Mouse (Mus musculus): ENCODE results near the gene Slamf9. TPM values are rescaled to one million over a fixed set of nuclear protein-coding genes. Genes with fewer than 3 reads are reported as not detected.

Slamf9 gene
- total RNA-seq, 2 experiments from 2014 or later, result not detected

DNA sequence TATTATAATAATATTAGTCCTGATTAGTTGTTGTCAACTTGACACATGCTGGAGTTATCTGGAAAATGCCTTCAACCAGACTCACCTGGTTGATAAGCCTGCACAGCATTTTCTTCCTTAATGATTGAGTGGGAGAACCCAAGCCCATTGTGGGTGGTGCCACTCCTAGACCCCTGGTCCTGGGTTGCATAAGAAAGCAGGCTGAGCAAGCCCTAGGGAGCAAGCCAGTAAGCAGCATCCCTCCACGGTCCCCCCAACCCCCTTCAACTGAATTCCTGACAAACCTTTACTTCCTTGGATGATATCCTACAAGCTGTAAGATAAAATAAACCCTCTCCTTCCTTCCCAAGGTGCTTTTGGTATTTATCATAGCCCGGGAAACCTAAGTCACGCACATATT, 18.0 kb upstream of the Slamf9 start:
- no peak for ATAC-seq (replicated peaks; ENCODE audit: poor library complexity, severe bottlenecking)

- no peak for ATAC-seq (replicated peaks; ENCODE audit: poor library complexity, severe bottlenecking)
These were observed 17.1 kb upstream of the Slamf9 start for GRCm38 (mm10) chr1:172458041-172458440.

GRCm38 (mm10) chr1:172461602-172462001, 13.6 kb upstream of the Slamf9 start:
- no peak for ATAC-seq (replicated peaks; ENCODE audit: poor library complexity, severe bottlenecking)

DNA sequence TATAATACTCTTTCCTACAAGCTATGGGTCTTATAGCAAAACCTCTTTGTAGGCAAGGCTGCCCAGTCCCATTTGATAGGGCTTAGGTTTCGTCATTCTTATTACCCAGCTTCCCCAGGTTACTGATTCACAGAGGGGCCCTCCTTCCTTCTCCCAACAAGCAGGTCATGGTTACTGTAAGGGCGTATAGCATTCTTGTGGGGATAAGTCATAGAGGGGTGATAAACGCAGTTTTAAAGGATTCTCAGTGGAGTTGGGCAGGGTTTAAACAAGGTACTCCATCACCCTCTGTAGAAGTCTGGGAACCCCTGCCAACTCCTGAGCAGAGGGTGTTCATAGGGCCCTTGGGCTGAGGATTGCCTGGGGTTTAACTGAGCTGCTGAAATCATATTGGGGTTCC, 12.6 kb upstream of the Slamf9 start:
- ATAC-seq (replicated peaks; ENCODE audit: poor library complexity, severe bottlenecking), result no peak

DNA sequence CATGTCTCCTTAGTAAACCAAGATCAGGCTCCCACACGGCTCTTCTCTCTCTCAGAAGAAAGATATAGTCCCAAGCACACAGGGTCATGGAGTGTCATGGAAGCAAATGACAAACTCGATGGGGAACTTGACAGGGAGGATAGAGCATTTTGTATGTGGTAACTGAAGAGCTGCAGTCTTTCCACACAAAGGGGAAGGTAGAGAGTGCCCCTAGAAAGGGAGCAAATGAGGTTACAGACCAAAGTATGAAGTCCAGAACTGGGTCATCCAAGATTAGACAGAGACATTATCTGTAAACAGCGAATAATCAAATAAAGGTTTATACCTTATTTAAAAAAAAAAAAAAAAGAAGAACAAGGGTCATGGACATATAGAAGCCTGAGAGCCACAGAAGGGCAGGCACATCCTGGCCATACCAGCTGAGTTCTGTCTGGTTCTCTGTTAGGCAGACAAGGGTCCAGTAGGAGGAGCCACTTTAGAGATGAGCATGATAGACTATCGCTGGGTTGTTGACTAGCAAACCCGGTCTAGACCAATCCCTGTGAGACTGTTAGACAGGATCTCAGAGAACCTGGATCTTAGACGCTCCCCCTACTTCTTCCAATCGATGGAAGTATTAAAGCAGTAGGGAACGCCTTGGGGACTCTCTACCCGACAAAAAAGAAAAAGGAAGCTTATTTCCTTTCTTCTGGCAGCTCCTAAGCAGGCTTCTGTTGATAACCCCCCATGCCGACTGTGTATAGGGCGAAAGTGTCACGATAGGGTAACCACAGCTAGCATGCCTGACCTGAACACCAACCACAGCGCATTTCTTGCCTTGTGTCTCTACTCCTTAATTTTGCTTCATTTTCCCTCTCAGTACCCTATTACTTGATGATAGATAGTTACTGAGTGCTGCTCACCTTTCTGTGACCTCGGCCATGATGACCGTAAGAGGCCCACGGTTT, 11.5 kb upstream of the Slamf9 start:
- peak; percentile 53 for ATAC-seq (replicated peaks; ENCODE audit: poor library complexity, severe bottlenecking)

GRCm38 (mm10) chr1:172468301-172468877, 6.8 kb upstream of the Slamf9 start:
- no peak for ATAC-seq (replicated peaks; ENCODE audit: poor library complexity, severe bottlenecking)

DNA sequence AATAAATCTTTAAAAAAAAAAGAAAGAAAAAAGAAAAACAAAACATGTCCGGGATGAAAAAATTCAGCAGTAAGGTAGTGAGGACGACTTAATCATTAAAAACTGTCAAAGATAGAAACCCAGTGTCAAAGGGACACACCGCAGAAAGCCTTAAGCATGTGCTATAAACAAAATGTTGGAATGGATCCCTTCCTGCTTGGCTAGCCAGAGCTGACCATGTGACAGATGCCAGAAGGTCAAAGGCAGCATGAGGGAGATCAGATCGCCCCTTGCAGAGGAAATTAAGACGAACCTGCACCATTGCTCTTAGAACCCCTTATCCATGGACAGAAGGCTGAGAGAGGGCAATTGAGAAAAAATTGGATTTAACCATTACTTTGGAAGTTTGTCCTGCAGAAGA, 5.8 kb upstream of the Slamf9 start:
- ATAC-seq (replicated peaks; ENCODE audit: poor library complexity, severe bottlenecking), result no peak

- ATAC-seq (replicated peaks; ENCODE audit: poor library complexity, severe bottlenecking), result 0 out of 2 replicates have a peak, but pooled peaks have one; percentile 37
These were observed 5.2 kb upstream of the Slamf9 start for GRCm38 (mm10) chr1:172469810-172470448.

- ATAC-seq (replicated peaks; ENCODE audit: poor library complexity, severe bottlenecking), result no peak
These were observed 2.2 kb upstream of the Slamf9 start for GRCm38 (mm10) chr1:172472909-172473308.

GRCm38 (mm10) chr1:172474196-172474595, 962 bp upstream of the Slamf9 start:
- ATAC-seq (replicated peaks; ENCODE audit: poor library complexity, severe bottlenecking), result no peak

DNA sequence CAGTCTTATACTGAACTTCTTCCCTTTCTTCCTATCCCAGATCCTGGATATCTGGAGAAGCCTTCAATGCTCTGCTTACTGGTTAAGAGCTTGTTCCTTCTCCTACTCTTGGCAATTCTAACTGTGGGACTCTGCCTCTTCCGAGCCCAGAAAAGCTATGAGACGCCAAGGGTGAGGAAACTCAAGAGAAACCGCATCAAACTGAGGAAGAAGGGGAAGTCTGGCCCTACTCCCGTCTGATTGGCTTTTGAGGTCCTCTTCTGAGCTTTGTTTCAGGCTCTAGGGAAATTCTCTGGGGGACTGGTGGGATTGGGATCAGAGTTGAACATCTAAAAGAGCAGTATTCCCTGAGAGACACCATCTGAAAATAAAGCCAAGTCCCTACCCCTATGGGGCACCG, 2.9 kb downstream of the Slamf9 start:
- ATAC-seq (replicated peaks; ENCODE audit: poor library complexity, severe bottlenecking), result peak; percentile 33

- no peak for ATAC-seq (replicated peaks; ENCODE audit: poor library complexity, severe bottlenecking)
These were observed 5.2 kb downstream of the Slamf9 start for GRCm38 (mm10) chr1:172480376-172480775.

- ATAC-seq (replicated peaks; ENCODE audit: poor library complexity, severe bottlenecking), result peak; percentile 37
These were observed 6.0 kb downstream of the Slamf9 start for GRCm38 (mm10) chr1:172481111-172481510.

DNA sequence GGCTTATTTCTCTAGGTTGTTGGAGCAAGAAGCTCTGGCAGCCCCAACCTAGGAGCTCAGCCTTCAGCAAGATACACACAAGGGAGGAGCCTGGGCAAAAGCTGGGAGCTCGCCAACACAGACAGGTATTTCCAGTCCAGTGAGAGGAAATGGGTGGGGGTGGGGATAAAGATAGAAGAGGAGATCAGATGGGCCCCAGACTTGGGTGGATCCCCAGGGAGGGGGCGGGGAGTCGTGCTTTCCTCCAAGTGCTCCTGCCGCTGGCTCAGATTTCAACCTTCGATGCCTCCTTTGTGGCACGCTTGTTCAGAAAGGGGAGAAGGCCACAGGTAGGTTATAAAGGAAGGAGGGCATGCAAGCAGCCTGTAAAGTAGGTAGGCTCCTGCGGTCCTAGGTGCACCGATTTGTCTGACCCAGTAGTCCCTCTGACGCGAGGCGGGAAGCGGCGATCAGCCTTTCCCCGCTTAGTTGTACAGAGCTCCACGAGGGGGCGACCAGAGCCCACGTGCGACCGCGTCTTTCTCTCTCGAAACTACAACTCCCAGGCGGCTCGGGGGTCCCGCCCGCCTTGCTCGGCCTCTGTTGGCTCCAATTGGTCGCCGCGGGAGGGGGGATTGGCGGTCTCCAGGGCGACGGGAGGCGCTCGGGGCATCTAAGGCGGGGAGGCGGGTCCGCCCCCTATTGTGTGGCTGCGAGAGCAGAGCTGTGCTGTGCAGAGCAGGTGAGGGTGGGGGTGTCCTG, 6.6 kb downstream of the Slamf9 start, which contains the start of gene Igsf9:
TSS of gene Igsf9 (plus strand) at position 249 of the 741 bp plus-strand sequence.
- peak; percentile 81 for ATAC-seq (replicated peaks; ENCODE audit: poor library complexity, severe bottlenecking)

GRCm38 (mm10) chr1:172482518-172483360, 7.6 kb downstream of the Slamf9 start:
- ATAC-seq (replicated peaks; ENCODE audit: poor library complexity, severe bottlenecking), result no peak

- no peak for ATAC-seq (replicated peaks; ENCODE audit: poor library complexity, severe bottlenecking)
These were observed 8.2 kb downstream of the Slamf9 start for GRCm38 (mm10) chr1:172483361-172483660.

GRCm38 (mm10) chr1:172484236-172484635, 9.1 kb downstream of the Slamf9 start:
- no peak for ATAC-seq (replicated peaks; ENCODE audit: poor library complexity, severe bottlenecking)

GRCm38 (mm10) chr1:172484671-172485070, 9.5 kb downstream of the Slamf9 start:
- ATAC-seq (replicated peaks; ENCODE audit: poor library complexity, severe bottlenecking), result no peak

DNA sequence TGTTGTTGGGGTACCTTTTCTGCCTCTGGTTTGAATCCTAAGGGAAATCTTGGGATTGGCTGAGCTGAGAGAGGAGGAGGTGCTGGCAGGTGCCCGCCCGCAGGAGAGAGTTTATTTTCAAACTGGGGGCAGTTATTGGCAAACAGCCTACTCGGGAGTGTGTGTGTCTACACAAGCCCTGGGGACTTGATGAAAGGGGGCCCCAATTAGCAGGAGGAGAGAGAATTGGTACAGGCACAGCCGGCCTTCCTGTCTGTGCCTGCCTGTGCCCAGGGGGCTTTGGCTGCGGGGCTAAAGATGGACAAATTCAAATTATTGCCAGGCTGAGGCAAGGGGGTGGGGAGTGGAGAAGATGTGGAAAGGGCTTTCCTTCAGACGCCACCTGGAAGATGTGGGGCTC, 10.7 kb downstream of the Slamf9 start:
- no peak for ATAC-seq (replicated peaks; ENCODE audit: poor library complexity, severe bottlenecking)

- no peak for ATAC-seq (replicated peaks; ENCODE audit: poor library complexity, severe bottlenecking)
These were observed 11.1 kb downstream of the Slamf9 start for GRCm38 (mm10) chr1:172486236-172486635.

Data from granulocyte monocyte progenitor cell, adult 5-6 weeks (primary cell).